7 mouse cellular contexts compared by ENCODE assay signal in genomic region chr14:78383256-78383709, GRCm38 (mm10).
A peak's percentile ranks its signal among the peaks of the same experiment; 100 is the strongest.
DNase-seq lines count a peak whose midpoint lies in the region; ATAC-seq and TF ChIP-seq lines count a peak whose summit lies in the region.

No protein-coding gene starts in this region.

- no peak for TF ChIP-seq CTCF in Patski (IDR thresholded peaks at IDR 0.05)

- no peaks in the 10 kb centered on the region for H3K4me1 ChIP-seq in hindbrain, embryonic 16.5 days (ENCODE audit: control insufficient read depth, insufficient read depth, low read depth, low read length)

- H3K4me3 ChIP-seq in hindbrain, embryonic 16.5 days (ENCODE audit: low read length), result no peak overlapping the region

- no peaks in the 10 kb centered on the region for H3K36me3 ChIP-seq in hindbrain, embryonic 16.5 days (ENCODE audit: control insufficient read depth, insufficient read depth, low read length)

- WGBS in hindbrain, embryonic 16.5 days, result 36% methylated on average over 8 of the region's 8 CpGs

- in situ Hi-C loops in Patski (cut with MboI; ENCODE audit: low pct_unique_long_range_greater_than_20kb), result no loop called here

- no peak overlapping the region for H3K4me2 ChIP-seq in hindbrain, embryonic 16.5 days (ENCODE audit: low read length)

- peak; percentile 90 for ATAC-seq in Patski
- peak; percentile 98 for ATAC-seq in hindbrain, embryonic 16.5 days

- POLR2A ChIA-PET in Patski (lab: Charles Lee), result no interaction called here

- CTCF ChIA-PET in Patski (lab: Charles Lee), result interaction anchor here (0.7 to 1.4 kb wide), 3 partner anchors 19 to 100 kb away, joined by 3 to 4 read pairs (median 3); no protein-coding TSS in a partner anchor

- no peaks in the 10 kb centered on the region for H3K27me3 ChIP-seq in Patski
- no peaks in the 10 kb centered on the region for H3K27me3 ChIP-seq in hindbrain, embryonic 16.5 days (replicated peaks; ENCODE audit: control insufficient read depth, insufficient read depth, low read length)

- intact Hi-C loops in left cerebral cortex, postnatal 4 days (cut with DNase I), result no loop called here

- DNase-seq in Patski (ENCODE audit: low read depth, low spot score), result peak; percentile 85
- peak; percentile 96 for DNase-seq in adrenal gland, postnatal 25 days
- peak; percentile 87 to 90 for DNase-seq in frontal cortex, postnatal 10 days (ENCODE audit: low spot score in 2 of 2)
- peak; percentile 98 for DNase-seq in left cerebral cortex, postnatal 4 days
- peak; percentile 93 for DNase-seq in ovary, postnatal 36 days (ENCODE audit: low spot score)
- DNase-seq in thymus, postnatal 4 days, result no peak

- no peaks in the 10 kb centered on the region for H3K9me3 ChIP-seq in hindbrain, embryonic 16.5 days (ENCODE audit: control insufficient read depth, low read length)

- no peak overlapping the region for H3K27ac ChIP-seq in hindbrain, embryonic 16.5 days (ENCODE audit: low read depth, low read length)

- H3K9ac ChIP-seq in hindbrain, embryonic 16.5 days (ENCODE audit: low read depth, low read length), result no peak overlapping the region
